Mouse (Mus musculus): ENCODE measurements at regions not wholly inside any gene's neighbourhood (a gene's known extent, or its start where the extent isn't known, plus 50 kb on each side); places are given as distances from the start of the nearest gene placed in this dataset.

DNA sequence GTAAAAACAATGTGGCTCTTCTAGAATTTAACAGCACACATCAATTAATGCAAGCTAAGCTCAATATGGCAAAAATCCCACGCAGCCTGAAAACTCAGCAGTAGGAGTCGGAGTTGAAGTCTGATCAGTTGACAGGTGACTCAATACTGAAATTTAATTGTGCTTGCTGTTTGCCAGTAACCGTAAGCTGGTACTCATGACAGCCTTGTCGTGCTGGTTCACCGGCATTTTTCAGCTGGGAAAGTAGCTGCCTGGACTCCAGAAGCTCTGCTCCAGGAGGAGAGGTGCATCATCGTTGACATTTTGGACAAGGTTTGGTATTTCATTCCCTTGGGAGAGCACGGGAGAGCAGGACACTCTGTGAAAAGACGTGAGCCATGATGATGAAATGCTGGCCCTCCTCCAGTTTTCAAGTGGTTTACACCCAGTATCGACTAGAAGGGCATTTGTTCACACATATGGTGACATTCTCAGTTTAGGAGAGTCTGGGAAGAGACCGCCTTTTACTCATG is 372.1 kb upstream of the Actbl2 start:
- TF ChIP-seq CTCF (conservative IDR thresholded peaks at IDR 0.05; ENCODE audit: insufficient read depth, insufficient read length, low read depth, low read length): no peak
- TF ChIP-seq POLR2A (IDR thresholded peaks at IDR 0.05; ENCODE audit: low read depth, low read length): no peak

Measured in kidney, adult 2 months (tissue).